Mouse (Mus musculus): ENCODE measurements at regions not wholly inside any gene's neighbourhood (a gene's known extent, or its start where the extent isn't known, plus 50 kb on each side); places are given as distances from the start of the nearest gene placed in this dataset.

DNA sequence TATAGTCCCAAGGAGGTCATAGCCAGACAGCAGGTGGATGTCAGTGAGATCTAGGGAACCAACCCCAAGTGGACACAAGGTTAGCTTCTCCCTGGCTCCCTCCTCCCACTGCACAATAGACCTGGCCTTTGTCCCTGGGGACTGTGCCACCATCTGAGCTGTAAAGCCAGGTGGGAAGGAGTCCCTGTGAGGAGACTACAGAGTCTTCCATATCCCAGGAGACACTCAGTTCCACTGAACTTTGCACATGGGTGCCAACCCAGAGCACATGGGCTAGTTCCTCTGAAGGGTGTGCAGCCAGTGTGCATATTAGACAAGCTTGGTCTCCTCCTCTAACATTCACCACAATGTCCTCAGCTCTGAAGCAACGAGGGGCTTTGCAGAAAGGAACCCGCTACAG is 86.5 kb upstream of the Shh start:
- no peak for DNase-seq (ENCODE audit: low spot score)

- no peak for DNase-seq (ENCODE audit: low spot score)
Measured at GRCm38 (mm10) chr5:28530202-28530855, 63.3 kb upstream of the Shh start.

GRCm38 (mm10) chr5:28526435-28526834 is 59.4 kb upstream of the Shh start:
- no peak for DNase-seq (ENCODE audit: low spot score)

DNA sequence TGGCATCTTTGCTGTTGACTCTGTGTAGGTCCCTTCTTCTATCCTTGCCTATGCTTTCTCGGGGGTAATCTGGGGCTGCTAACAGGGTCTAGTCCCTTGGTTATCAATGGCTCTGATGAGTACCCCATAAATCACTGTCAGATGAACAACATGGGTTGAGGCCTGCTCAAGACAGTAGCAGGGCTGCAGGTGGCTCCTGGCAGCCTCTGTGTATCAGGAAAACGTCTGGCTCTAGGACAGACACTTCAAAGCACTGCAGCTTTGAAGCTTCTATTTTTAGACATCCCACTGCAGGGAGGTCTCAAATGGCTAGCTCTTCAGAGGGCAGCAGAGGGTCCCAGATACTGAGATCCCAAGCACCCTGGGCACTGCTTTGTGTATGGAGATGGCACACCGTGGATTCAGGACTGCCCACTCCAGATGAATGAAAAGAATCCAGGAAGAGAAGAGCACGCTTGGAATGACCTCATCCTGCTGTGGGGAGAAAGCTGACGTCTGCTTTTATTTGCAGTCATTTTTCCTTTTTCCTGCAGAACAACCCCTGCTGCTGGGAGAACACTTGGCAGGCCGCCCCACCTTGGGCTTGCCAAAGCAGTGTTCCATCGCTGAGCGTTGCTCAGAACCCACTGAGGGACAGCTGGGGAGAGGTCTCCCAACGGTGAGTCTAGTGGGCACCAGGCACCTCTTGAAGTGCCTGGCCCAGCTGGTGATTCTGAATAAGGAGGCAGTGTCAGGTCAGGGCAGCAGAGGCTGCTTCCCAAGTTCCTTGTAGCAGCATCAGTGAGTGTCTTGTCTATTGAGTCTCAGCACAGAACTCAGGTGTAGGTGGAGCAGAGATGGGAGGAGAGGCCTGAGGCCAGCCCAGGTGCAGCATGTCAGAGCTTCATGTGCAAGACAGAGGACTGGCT is 54.0 kb upstream of the Shh start:
- peak; percentile 22 for DNase-seq (ENCODE audit: low spot score)

- DNase-seq (ENCODE audit: low spot score) = no peak
Measured at GRCm38 (mm10) chr5:28519059-28519543, 52.0 kb upstream of the Shh start.

Measured in left cerebral cortex, adult 11 months (tissue).